Mouse (Mus musculus): ENCODE measurements around the gene Keap1.
"Not testable (repeated sequence)": the region's sequence is repeated elsewhere in the genome, so short reads cannot be mapped to it uniquely, and the experiment has no call there.

The Keap1 gene

GRCm38 (mm10) chr9:21238733-21239464 is at the start of gene Keap1:
TSS of gene Keap1 (minus strand) at chr9:21239361.
- DNase-seq (ENCODE audit: low spot score in 2 of 2), result peak; percentile 69 to 72

GRCm38 (mm10) chr9:21288404-21289336 is 49.5 kb upstream of the Keap1 start:
- no peak for DNase-seq (ENCODE audit: low spot score in 2 of 2)

- peak; percentile 95 to 98 for DNase-seq (ENCODE audit: low spot score in 2 of 2)
Measured at GRCm38 (mm10) chr9:21287571-21288402, 48.6 kb upstream of the Keap1 start, which contains the start of gene Kri1. TSS of gene Kri1 (minus strand) at chr9:21287969.

GRCm38 (mm10) chr9:21286753-21287152 is 47.6 kb upstream of the Keap1 start:
- DNase-seq (ENCODE audit: low spot score in 2 of 2), result no peak

GRCm38 (mm10) chr9:21283994-21284393 is 44.8 kb upstream of the Keap1 start:
- DNase-seq (ENCODE audit: low spot score in 2 of 2), result no peak

- DNase-seq (ENCODE audit: low spot score in 2 of 2), result no peak
Measured at GRCm38 (mm10) chr9:21283591-21283990, 44.4 kb upstream of the Keap1 start.

- no peak for DNase-seq (ENCODE audit: low spot score in 2 of 2)
Measured at GRCm38 (mm10) chr9:21277776-21278175, 38.6 kb upstream of the Keap1 start.

GRCm38 (mm10) chr9:21276307-21276706 is 37.1 kb upstream of the Keap1 start:
- no peak for DNase-seq (ENCODE audit: low spot score in 2 of 2)

GRCm38 (mm10) chr9:21275727-21276126 is 36.6 kb upstream of the Keap1 start:
- DNase-seq (ENCODE audit: low spot score in 2 of 2), result no peak

- no peak for DNase-seq (ENCODE audit: low spot score in 2 of 2)
Measured at GRCm38 (mm10) chr9:21275013-21275710, 36.0 kb upstream of the Keap1 start.

- no peak for DNase-seq (ENCODE audit: low spot score in 2 of 2)
Measured at GRCm38 (mm10) chr9:21274336-21274735, 35.2 kb upstream of the Keap1 start.

GRCm38 (mm10) chr9:21273520-21274228 is 34.5 kb upstream of the Keap1 start:
- no peak for DNase-seq (ENCODE audit: low spot score in 2 of 2)

GRCm38 (mm10) chr9:21273094-21273493 is 33.9 kb upstream of the Keap1 start:
- no peak for DNase-seq (ENCODE audit: low spot score in 2 of 2)

- DNase-seq (ENCODE audit: low spot score in 2 of 2), result no peak
Measured at GRCm38 (mm10) chr9:21272391-21272790, 33.2 kb upstream of the Keap1 start.

- not testable (repeated sequence) for DNase-seq (ENCODE audit: low spot score in 2 of 2)
Measured at GRCm38 (mm10) chr9:21269590-21269989, 30.4 kb upstream of the Keap1 start.

- no peak for DNase-seq (ENCODE audit: low spot score in 2 of 2)
Measured at GRCm38 (mm10) chr9:21268305-21268704, 29.1 kb upstream of the Keap1 start.

- DNase-seq (ENCODE audit: low spot score in 2 of 2), result no peak
Measured at GRCm38 (mm10) chr9:21266889-21267288, 27.7 kb upstream of the Keap1 start.

- no peak for DNase-seq (ENCODE audit: low spot score in 2 of 2)
Measured at GRCm38 (mm10) chr9:21265611-21266010, 26.4 kb upstream of the Keap1 start.

- DNase-seq (ENCODE audit: low spot score in 2 of 2), result peak; percentile 95 to 96
Measured at GRCm38 (mm10) chr9:21265000-21265561, 25.9 kb upstream of the Keap1 start, which contains the start of gene Atg4d. TSS of gene Atg4d (plus strand) at chr9:21265293.
